Comparison of ENCODE assay signal across 8 mouse cellular contexts in the genomic region with DNA sequence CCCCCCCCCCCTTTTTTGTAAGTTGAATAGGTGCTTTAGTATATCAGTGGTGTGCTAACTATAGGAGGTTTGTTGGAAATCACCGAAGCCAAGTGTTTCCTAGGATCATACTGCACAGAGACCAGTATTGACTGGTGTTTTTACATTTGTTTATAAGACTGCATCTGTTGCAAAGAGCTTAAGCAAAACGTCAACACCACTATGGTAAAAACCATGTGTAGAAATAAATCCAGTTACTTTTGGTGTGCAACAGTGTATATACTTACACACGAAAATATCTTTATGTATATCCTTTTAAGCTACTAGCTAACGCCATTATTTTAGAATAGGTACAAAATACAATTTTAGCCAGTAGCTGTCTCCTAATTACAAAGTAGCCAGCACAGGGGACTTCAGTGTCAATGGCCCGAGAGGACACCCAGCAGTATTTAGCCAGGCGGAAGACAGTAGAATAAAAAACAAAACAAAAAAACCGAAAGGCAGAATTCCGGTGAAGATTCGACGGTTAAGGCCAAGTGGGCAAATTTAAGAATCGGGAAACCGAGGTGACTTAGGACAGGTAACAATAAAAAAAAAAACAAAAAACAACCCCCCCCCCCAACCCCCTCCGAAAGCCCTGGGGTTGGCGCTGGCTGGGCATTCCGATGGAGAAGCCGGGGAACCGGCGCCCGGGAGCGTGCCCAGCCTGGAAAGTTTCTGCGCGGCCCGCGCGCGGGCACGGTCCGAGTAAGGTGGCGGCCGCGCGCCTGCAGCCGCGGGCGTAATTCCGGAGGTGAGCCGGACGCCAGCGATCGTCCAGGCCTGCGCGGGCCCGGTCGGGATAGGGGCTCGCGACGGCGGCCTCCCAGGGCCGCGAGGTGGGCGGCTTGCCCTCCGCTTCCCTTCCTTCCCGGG. TPM values are rescaled to one million over a fixed set of nuclear protein-coding genes. Genes with fewer than 3 reads are reported as not detected.
A peak's percentile ranks its signal among the peaks of the same experiment; 100 is the strongest.
DNase-seq lines count a peak whose midpoint lies in the region; ATAC-seq and TF ChIP-seq lines count a peak whose summit lies in the region.

No protein-coding gene starts in this region.

- peaks cover 27% of the 10 kb centered on the region for H3K79me2 ChIP-seq in macrophage (ENCODE audit: inconsistent target)

- H3K9me3 ChIP-seq in forebrain, embryonic 12.5 days = no peaks in the 10 kb centered on the region
- no peaks in the 10 kb centered on the region for H3K9me3 ChIP-seq in intestine, postnatal 0 days (ENCODE audit: control insufficient read depth)

- no peaks in the 10 kb centered on the region for H3K27me3 ChIP-seq in forebrain, embryonic 12.5 days
- no peaks in the 10 kb centered on the region for H3K27me3 ChIP-seq in intestine, postnatal 0 days (replicated peaks; ENCODE audit: control insufficient read depth, insufficient read depth, low read length)

- no peak for TF ChIP-seq CTCF in intestine, postnatal 0 days (IDR thresholded peaks at IDR 0.05; ENCODE audit: low read depth)

- H3K27ac ChIP-seq in forebrain, embryonic 12.5 days = peak overlapping the region; percentile 100
- H3K27ac ChIP-seq in intestine, postnatal 0 days (ENCODE audit: low read depth, low read length) = peak overlapping the region; percentile 100
- peak overlapping the region; percentile 76 for H3K27ac ChIP-seq in macrophage

- 2% methylated on average over 42 of the region's 53 CpGs for WGBS in forebrain, embryonic 12.5 days
- WGBS in intestine, postnatal 0 days = 2% methylated on average over 46 of the region's 53 CpGs
- 2% methylated on average over 28 of the region's 53 CpGs for WGBS in macrophage (ENCODE audit: missing documents)

- peak overlapping the region; percentile 56 for H3K4me2 ChIP-seq in forebrain, embryonic 12.5 days
- peak overlapping the region; percentile 67 for H3K4me2 ChIP-seq in intestine, postnatal 0 days (replicated peaks; ENCODE audit: low read depth)

- H3K4me3 ChIP-seq in forebrain, embryonic 12.5 days (replicated peaks) = peak overlapping the region; percentile 99
- peak overlapping the region; percentile 82 for H3K4me3 ChIP-seq in intestine, postnatal 0 days (ENCODE audit: low read depth, low read length)
- peak overlapping the region; percentile 43 for H3K4me3 ChIP-seq in macrophage (ENCODE audit: inconsistent target)

- H3K4me1 ChIP-seq in forebrain, embryonic 12.5 days = peaks cover 20% of the 10 kb centered on the region
- peaks cover 3% of the 10 kb centered on the region; the same call in 1 of the 2 replicates for H3K4me1 ChIP-seq in intestine, postnatal 0 days (replicated peaks; ENCODE audit: control insufficient read depth, insufficient read depth, low read length)

- no peaks in the 10 kb centered on the region for H3K36me3 ChIP-seq in forebrain, embryonic 12.5 days (replicated peaks)
- no peaks in the 10 kb centered on the region for H3K36me3 ChIP-seq in intestine, postnatal 0 days (ENCODE audit: control insufficient read depth, insufficient read depth)
- H3K36me3 ChIP-seq in macrophage (ENCODE audit: inconsistent target) = no peaks in the 10 kb centered on the region

- DNase-seq in cerebellum, adult 8-10 months = peak; percentile 84
- DNase-seq in cerebellum, postnatal 14 days = no peak
- DNase-seq in urinary bladder, postnatal 10 days (ENCODE audit: low spot score) = peak; percentile 45
- DNase-seq in urinary bladder, adult 2 months (ENCODE audit: low spot score) = no peak

- ATAC-seq in forebrain, embryonic 12.5 days (ENCODE audit: low FRiP score) = peak; percentile 71
- ATAC-seq in intestine, postnatal 0 days = no peak; the same call in 1 of the 2 replicates
- ATAC-seq in megakaryocyte progenitor cell, adult 5-6 weeks (replicated peaks; ENCODE audit: poor library complexity) = no peak

- peak overlapping the region; percentile 62 for H3K9ac ChIP-seq in forebrain, embryonic 12.5 days
- peak overlapping the region; percentile 89 for H3K9ac ChIP-seq in intestine, postnatal 0 days (ENCODE audit: low read depth, low read length)

RNA-seq across cellular contexts. Expression of gene Dyrk1a, which starts 1.2 kb away (rescaled TPM):
- polyA plus RNA-seq in urinary bladder, adult 2 months (2012; rRNA removed) = 25.4 and 31.6 TPM in 2 replicates
- 12.0 and 12.8 TPM in 2 replicates for polyA plus RNA-seq in forebrain, embryonic 12.5 days (2016; fragmentation: Nextera tagmentation; extraction: Ambion mirVana)
- 8.0 and 8.3 TPM in 2 replicates for polyA plus RNA-seq in intestine, postnatal 0 days (2015; fragmentation: Nextera tagmentation; extraction: Ambion mirVana)
- 100 to 1,000 TPM in 3 of 26 experiments, 10 to 100 TPM in 23; 54.2 to 149 (median 85.4) TPM for total RNA-seq in macrophage (2018; cell fraction: chromatin; rRNA removed)
- total RNA-seq in macrophage (2018; cell fraction: cytosol; rRNA removed) = 10 to 100 TPM; 40.1 to 59.8 (median 43.8) TPM
- total RNA-seq in macrophage (2018; cell fraction: nucleus; rRNA removed) = 10 to 100 TPM; 54.6 to 87.2 (median 64.8) TPM
- 22.5 to 30.9 TPM (median 25.6 TPM) in 3 replicates for polyA plus RNA-seq in macrophage (2018)
- 60.8 and 65.6 TPM in 2 replicates for total RNA-seq in megakaryocyte progenitor cell, adult 5-6 weeks (2015)
- 49.4 and 58.3 TPM in 2 replicates for total RNA-seq in megakaryocyte progenitor cell, adult 5-6 weeks (2017)

RNA-seq across cellular contexts. Expression of gene Vps26c, which starts 42.0 kb away (rescaled TPM):
- polyA plus RNA-seq in urinary bladder, adult 2 months (2012; rRNA removed) = 52.4 and 64.7 TPM in 2 replicates
- 53.3 and 55.6 TPM in 2 replicates for polyA plus RNA-seq in forebrain, embryonic 12.5 days (2016; fragmentation: Nextera tagmentation; extraction: Ambion mirVana)
- 36.6 and 46.7 TPM in 2 replicates for polyA plus RNA-seq in intestine, postnatal 0 days (2015; fragmentation: Nextera tagmentation; extraction: Ambion mirVana)
- 100 to 1,000 TPM in 6 of 26 experiments, 10 to 100 TPM in 20; 21.2 to 142 (median 55.7) TPM for total RNA-seq in macrophage (2018; cell fraction: chromatin; rRNA removed)
- 10 to 100 TPM; 36.1 to 82.0 (median 68.2) TPM for total RNA-seq in macrophage (2018; cell fraction: cytosol; rRNA removed)
- total RNA-seq in macrophage (2018; cell fraction: nucleus; rRNA removed) = 100 to 1,000 TPM in 1 of 26 experiments, 10 to 100 TPM in 25; 20.1 to 108 (median 38.4) TPM
- polyA plus RNA-seq in macrophage (2018) = 45.9 to 89.1 TPM (median 67.2 TPM) in 3 replicates
- 21.8 and 26.4 TPM in 2 replicates for total RNA-seq in megakaryocyte progenitor cell, adult 5-6 weeks (2015)
- total RNA-seq in megakaryocyte progenitor cell, adult 5-6 weeks (2017) = 29.5 and 32.9 TPM in 2 replicates

Comparison
In these comparisons a context has a peak if more than half of its experiments do, and no peak if none do; other contexts are left out.
1. DNase-seq: peak in cerebellum, adult 8-10 months (single experiment) and urinary bladder, postnatal 10 days (single experiment); none in cerebellum, postnatal 14 days (0 of 2) and urinary bladder, adult 2 months (single experiment).
2. H3K4me3 ChIP-seq: peak in every context shown above with its lines; median percentile 99 in forebrain, embryonic 12.5 days; 82 in intestine, postnatal 0 days; 43 in macrophage.
3. Peak in every context shown above with its lines, with median percentiles within 50 percentile points of each other: H3K27ac ChIP-seq.